Mouse (Mus musculus): ENCODE measurements at regions not wholly inside any gene's neighbourhood (a gene's known extent, or its start where the extent isn't known, plus 50 kb on each side); places are given as distances from the start of the nearest gene placed in this dataset.

DNA sequence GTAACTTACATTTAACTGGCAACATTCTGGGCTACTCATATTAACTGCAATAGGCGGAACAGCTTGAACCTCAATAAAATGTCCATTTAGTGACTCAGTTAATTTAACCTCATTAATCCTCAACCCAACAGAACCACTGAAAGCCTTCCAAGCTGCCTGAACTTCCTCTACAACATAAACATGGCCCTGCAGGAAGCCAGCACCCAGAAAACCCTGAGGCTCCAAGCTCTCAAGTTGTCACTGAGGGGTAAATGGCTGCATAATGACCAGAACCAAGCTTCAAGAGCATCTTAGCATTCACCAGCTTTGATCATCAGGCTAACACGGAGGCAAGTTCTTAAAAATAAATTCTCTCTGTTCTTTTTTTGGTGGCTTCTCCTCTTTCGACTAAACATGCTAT, 315.2 kb downstream of the Fsip2 start:
- no peak for TF ChIP-seq CTCF (IDR thresholded peaks at IDR 0.05; ENCODE audit: low read depth, low read length)
- no peak for TF ChIP-seq POLR2A (IDR thresholded peaks at IDR 0.05; ENCODE audit: insufficient read depth, low read length)
- TF ChIP-seq EP300 (IDR thresholded peaks at IDR 0.05; ENCODE audit: insufficient read depth, low read depth, low read length) = no peak
